Mouse (Mus musculus) cerebellum, postnatal 36 days (tissue): ENCODE measurements around the gene Mtrf1l.

Source experiments
- DNase-seq, 2 experiments: peaks; one replicate each; pipeline ENCODE4 v3.0.0; 2021 to 2022; ENCODE audit warnings: mixed read lengths in 2 of 2

Gene Mtrf1l

GRCm38 (mm10) chr10:5804691-5805156 lies 19.0 kb downstream of the Mtrf1l start:
- no peak for DNase-seq

DNA sequence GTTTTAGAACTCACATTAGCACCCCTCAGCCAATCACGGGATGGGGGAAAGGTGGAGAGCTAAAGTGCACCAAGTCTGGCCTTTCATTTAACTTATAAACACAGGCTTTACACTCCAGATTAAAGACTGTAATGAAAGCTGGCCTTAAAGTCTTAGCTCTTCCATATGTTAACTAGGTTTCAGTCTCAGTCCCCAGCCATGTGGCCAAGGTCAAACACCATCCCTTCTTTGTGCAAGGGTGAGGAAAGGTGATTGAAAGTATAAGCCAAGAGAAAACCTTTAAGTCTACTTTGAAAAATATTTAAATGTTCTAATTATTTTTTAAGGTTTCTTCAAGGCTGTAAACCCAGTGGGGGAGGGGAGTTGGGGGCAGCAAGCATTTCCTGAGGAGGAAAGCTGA lies 20.0 kb downstream of the Mtrf1l start:
- DNase-seq: no peak

GRCm38 (mm10) chr10:5802866-5803265 lies 20.8 kb downstream of the Mtrf1l start:
- no peak for DNase-seq

- no peak for DNase-seq
Measured at GRCm38 (mm10) chr10:5800490-5800889, 23.2 kb downstream of the Mtrf1l start.

- DNase-seq: no peak
Measured at GRCm38 (mm10) chr10:5798069-5798468, 25.6 kb downstream of the Mtrf1l start.

GRCm38 (mm10) chr10:5790657-5791056 lies 33.1 kb downstream of the Mtrf1l start:
- DNase-seq: peak; percentile 54 to 68

- DNase-seq: peak in 1 of 2 experiments; percentile 12
Measured at GRCm38 (mm10) chr10:5786923-5787322, 36.8 kb downstream of the Mtrf1l start.
